Mouse (Mus musculus) cerebellum, postnatal 10 days (tissue): ENCODE data around the gene Gm10392.

Experiments
- DNase-seq, 2 experiments: peaks; one replicate each; pipeline ENCODE4 v3.0.0; 2021; ENCODE audit warnings: mixed read lengths in 2 of 2

The Gm10392 gene

GRCm38 (mm10) chr11:77491123-77491501 is 27.9 kb downstream of the Gm10392 start:
- peak; percentile 98 to 99 for DNase-seq

- no peak for DNase-seq
Measured at GRCm38 (mm10) chr11:77490451-77490850, 28.5 kb downstream of the Gm10392 start.

- peak; percentile 90 to 92 for DNase-seq
Measured at GRCm38 (mm10) chr11:77489591-77490235, 29.3 kb downstream of the Gm10392 start, which contains the start of gene Ankrd13b. Gene Ankrd13b (minus strand): TSS chr11:77489678.

- peak; percentile 50 to 55 for DNase-seq
Measured at GRCm38 (mm10) chr11:77488771-77489581, 30.0 kb downstream of the Gm10392 start.

GRCm38 (mm10) chr11:77486798-77487197 is 32.2 kb downstream of the Gm10392 start:
- DNase-seq: peak; percentile 82 to 88

GRCm38 (mm10) chr11:77485229-77485628 is 33.8 kb downstream of the Gm10392 start:
- DNase-seq: peak; percentile 69 to 70

- no peak for DNase-seq
Measured at GRCm38 (mm10) chr11:77483510-77484255, 35.3 kb downstream of the Gm10392 start.

- DNase-seq: peak in 1 of 2 experiments; percentile 48
Measured at GRCm38 (mm10) chr11:77483043-77483442, 36.0 kb downstream of the Gm10392 start.

- DNase-seq: no peak
Measured at GRCm38 (mm10) chr11:77476895-77477294, 42.1 kb downstream of the Gm10392 start.

GRCm38 (mm10) chr11:77476216-77476615 is 42.8 kb downstream of the Gm10392 start:
- DNase-seq: no peak

- no peak for DNase-seq
Measured at GRCm38 (mm10) chr11:77472775-77473174, 46.2 kb downstream of the Gm10392 start.

- DNase-seq: no peak
Measured at GRCm38 (mm10) chr11:77471407-77471806, 47.6 kb downstream of the Gm10392 start.

GRCm38 (mm10) chr11:77468397-77468796 is 50.6 kb downstream of the Gm10392 start:
- DNase-seq: no peak

GRCm38 (mm10) chr11:77467784-77468183 is 51.2 kb downstream of the Gm10392 start:
- DNase-seq: peak; percentile 80 to 84

GRCm38 (mm10) chr11:77467157-77467556 is 51.8 kb downstream of the Gm10392 start:
- peak; percentile 70 to 80 for DNase-seq
